Mouse (Mus musculus) frontal cortex, postnatal 25 days (tissue): ENCODE data around the gene Taf1d.
A peak's percentile ranks its signal among the peaks of the same experiment; 100 is the strongest.
"Not testable (repeated sequence)": the region's sequence is repeated elsewhere in the genome, so short reads cannot be mapped to it uniquely, and the experiment has no call there.

ENCODE experiments used
- DNase-seq, 2 experiments: peaks; one replicate each; pipeline ENCODE4 v3.0.0; 2022; ENCODE audit warnings: low spot score in 2 of 2

Gene Taf1d

DNA sequence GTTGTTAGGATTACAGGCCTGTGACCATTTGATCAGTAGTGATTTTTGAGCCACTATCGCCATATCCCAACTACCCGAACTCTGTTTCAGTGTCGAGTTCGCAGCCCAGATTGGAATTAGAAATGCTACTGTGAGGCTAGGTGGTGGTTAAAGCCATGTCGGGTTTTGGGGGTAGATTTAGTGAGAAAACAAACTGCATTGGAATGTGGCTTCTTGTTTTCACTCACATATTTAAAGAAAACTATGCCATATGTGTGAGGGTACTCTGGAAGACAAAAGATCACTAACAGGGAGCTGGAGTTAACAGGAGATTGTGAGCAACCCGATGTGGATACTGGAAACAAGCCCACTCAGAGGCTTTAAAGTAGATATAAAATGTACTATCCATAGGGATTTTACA lies 1.2 kb downstream of the Taf1d start:
- no peak for DNase-seq

DNA sequence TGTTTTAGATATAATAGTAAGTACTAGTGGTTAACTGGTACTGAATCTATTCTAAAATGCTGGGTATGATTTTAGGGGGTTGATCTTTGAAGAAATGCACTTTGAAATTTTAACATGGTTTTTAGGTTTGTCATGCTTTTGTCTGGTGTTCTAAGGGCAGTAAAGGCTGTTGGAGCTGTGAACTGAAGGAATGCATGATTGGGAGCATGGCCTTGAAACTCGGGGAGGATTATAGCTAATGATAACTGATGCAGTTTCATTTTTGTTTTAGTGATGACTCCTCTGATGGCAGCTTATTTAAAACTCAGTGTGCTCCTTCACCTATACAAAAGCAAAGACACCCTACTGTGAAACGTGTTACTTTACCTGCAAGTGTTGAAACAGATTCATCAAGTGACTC lies 2.2 kb downstream of the Taf1d start:
- DNase-seq = no peak

DNA sequence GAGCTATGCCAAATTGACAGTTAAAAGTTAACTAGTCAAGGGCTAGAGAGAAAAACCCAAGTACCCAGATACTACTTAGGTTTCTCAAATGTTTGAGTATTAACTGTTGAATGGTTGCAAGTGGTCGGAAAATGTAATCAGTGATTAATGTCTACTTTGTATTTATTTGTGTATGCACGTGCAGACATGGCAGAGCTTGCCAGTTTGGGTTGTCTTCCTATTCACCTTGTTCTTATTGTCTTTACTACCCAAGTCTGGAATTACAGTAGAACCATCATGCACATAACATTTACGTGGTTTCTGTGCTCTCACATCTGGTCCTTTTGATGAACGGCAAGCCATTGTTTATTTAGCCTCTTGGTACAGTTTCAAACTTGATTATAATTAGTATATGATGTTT lies 3.4 kb downstream of the Taf1d start:
- DNase-seq = no peak

DNA sequence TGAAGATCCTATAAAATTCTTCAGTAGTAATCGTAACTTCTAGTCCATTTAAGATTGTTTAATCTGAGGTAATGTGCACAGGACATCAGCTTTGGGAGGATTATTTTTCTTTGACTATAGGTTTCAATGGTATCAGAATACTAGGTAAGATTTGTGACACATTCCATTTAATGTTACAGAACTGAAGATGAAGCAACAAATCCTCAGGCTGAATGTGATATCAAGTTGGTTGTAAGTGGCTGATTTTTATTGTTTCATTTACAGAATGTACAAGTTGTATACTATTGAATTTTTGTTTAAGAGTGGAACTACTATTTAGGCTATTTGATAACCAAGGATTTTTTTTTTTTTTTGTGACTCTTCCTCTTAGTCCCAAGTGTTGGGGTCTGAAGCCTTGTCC lies 4.2 kb downstream of the Taf1d start:
- DNase-seq = no peak

DNA sequence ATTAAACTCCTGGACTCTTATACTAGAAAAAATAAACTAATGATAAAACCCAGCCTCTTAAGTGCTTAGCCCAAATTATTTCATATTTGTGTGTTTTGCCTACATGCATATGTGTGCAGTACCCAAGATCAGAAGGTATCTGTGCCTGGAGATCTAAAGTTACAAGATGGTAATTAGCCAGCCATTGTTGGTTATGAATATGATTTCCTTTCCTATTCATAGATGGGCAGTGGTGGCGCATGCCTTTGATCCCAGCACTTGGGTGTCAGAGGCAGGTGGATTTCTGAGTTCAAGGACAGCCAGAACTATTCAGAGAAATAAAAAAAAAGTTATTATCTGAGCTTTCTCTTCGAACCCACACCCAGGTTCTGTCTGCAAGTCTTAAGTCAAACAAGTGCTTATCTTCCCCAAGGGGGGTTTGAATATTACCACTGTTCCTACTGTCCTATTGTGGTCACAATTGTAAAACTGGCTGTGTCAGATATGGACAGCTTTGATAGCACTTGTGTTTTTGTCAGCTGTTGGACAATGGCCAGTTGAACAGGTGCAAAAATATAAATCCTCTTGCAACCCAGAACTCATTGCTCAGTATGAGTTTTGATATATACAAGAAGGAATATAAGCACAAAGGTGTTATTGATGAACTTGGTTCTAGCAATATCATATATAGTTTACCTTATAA lies 6.2 kb downstream of the Taf1d start:
- no peak for DNase-seq

GRCm38 (mm10) chr9:15313633-15314032 lies 7.6 kb downstream of the Taf1d start:
- DNase-seq = no peak

DNA sequence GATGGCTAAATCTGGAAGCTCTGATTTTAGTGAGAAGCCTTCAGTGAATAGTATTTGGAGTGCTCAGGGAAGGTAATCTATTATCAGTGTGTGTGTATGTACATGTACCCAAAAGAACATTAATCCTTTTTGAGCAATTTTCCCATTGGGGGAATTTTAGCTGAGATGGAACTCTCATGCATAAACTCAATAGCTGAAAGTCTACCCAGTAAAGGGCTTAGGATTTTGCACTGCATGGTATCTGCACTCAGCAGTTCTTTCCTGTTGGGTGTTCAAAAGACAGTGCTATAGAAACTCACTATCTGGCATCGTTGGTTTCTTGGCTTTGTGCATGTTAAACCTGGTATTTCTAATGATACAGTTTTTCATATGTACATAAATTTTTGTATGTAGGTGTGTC lies 8.6 kb downstream of the Taf1d start:
- DNase-seq = no peak

DNA sequence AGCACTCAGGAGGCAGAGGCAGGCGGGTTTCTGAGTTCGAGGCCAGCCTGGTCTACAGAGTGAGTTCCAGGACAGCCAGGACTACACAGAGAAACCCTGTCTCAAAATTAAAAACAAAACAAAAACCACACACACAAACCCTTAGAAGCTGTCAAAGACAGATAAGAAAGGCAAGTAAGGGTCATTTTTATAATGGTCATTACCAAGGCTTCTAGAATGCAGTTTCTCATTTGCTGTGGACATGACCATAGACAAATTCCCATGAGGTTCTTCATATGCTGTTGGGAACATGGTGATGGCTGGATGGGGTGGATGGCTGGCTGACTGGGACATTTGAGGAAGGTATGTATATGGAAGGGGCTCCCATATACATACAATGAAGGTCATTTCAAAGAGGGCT lies 10.3 kb downstream of the Taf1d start:
- not testable (repeated sequence) for DNase-seq

DNA sequence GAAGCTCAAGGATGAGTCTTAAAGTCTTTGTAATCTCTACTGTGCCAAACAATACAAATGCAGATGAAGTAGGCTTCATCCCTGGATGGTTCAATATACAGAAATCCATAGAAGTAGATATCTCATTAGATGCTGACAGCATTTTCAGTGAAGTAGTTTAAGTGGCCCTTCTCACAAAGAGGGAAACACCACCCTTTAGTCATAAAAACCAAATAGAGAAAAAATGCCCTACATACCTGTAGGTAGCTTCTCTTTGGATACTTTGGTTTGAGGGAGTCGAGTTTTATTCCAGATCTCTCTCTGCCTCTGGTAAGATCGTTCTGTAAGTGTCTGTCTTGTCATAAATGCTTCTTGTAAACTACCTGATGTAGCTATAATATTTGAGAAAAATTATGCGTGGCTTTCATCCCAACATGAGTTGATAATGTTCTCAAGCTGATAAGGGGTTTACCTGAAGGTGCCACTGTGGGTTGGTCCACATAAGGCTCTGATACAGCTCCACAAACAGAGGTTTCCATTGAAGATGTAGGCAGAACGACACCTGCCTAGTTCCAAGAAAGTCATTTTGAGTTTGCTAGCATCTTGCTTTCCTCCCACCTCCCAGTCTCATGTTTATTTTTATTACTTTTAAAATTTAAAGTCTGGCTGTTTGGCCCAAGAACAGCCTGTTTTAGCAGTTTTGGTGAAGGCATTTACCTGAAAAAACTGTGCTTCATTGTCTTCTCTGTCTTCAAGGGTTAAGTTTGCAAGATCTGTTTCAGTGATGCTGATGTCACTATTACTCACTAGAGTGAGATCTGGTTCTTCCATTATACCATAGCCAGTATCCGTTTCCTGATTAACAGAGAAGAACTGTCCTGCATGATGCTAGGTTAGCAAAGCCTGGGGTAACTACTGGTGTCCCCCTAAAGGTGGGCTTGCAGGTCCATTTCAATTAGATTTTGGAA lies 11.5 kb downstream of the Taf1d start:
- DNase-seq = no peak

DNA sequence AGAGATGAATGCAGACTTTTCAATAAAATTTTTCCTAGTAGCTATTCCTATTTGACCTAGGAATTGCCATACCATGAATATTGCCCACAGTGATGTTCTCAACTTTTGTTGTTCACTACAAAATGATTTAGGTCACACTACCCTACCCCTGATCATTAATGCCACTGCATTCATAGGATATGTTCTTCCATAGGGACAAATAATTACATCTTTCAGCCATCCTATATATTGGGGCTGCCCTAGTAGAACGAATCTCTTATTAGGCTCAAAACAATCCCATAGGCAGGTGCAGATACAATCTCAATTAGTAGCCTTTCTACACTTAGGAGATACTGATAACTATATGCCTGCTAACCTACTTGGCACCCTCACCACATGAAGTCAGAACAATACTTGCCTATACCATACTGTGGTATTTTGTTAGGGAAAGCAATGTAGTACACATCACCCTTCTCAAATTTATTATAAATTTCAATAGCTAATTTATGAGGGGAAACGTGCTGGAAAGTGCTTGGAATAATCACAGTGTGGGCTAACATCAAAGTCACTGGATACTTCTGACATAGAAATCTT lies 12.2 kb downstream of the Taf1d start:
- no peak for DNase-seq

DNA sequence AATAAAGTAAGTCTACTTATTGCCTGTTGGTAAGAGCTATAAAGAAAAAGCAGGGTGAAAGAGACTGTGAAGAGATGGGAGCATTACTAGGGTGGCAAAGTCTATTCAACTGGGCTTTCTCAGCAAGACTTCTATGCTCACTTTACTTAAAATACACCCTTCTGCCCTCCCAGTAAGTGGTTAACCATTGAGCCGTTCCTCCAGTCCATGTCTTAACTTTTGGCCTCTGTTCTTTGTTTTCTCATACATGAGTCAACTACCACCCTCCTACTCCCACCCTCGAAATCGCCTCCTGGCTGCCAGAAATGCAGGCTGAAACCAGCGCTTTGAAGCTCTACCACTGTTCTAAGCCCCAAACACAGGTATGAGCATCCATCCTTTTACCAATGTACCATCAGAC lies 31.8 kb downstream of the Taf1d start:
- no peak for DNase-seq

DNA sequence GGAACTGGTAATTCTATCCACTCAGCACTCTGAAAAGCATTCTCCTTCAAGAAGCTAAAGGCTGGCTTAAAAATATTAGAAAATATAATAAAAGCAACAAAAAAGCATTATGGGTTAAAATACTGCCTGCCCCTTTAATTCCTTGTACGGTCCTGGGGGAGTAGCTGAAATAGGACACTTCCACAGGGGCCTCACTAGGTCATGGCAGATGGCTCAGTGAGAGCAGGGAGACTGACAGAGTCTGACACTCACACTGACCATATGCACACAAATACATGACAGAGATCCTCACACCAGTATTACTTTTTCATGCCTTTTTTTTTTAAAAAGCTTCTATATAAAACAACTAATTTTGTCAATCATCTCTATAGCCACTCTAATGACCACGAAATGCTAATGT lies 43.9 kb downstream of the Taf1d start:
- DNase-seq = no peak

DNA sequence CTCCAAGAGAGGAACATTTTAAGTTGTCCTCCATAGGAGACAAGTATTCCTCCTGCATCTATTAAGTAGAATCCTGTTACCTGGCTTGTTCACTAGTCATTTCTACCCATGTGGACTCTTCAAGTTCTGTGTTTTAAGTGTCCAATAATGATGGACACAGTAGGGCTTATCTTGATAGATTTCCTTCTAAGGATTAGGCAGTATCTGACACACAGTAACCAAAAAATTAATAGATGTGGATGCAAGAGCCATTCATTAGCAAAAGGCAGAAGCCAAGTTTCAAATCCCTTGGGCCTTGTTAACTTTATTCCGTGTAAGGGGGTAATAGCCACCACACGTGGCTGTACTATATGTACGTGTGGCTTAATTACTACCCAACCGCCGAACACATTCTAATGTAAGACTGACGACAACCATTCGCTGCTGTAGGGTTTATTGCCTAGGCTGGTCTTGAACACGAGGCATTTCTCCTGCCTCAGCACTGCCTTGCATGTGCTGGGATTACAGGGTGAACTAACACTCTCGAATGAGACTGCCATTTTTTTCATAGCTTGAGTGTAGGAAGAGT lies 51.0 kb downstream of the Taf1d start:
- no peak for DNase-seq

DNA sequence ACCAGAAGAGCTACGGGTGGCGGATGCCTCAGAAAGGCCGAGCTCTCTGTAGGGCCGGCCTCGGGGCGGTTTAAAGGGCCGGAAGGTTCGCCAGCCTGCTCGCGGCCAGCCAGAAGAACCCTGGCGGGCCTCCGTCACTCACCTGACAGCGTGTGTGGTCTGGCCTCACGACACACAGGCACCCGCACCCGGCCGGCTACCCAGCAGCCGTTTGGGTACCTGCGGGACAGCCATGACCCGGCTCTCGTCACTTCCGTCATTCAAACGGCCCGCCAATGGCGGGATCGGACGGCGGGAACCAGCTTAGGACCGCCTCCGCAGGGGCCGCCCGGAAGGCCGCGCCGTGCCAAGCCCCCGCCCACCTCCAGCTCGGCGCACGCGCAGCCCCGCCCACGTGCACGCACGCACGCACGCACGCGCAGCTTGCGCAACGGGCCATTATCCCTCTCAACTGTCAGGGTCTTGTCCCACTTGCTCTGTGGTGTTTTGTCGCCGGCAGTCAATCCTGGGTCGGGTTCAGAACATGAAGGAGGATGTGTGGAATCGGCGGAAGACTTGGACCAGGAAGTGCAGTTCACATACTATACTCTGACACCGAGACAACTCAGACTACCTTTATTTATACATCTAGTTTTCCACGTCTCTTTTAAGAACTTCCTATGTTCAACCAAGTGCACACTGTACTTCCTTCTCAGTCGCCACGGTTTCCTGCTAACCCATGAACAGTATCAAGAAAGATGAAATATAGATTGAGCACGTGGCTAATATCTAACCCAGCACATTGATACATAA lies 51.7 kb downstream of the Taf1d start, which contains the start of gene Cep295:
Cep295 (minus strand) TSS at position 305 of the 792 bp plus-strand sequence.
- peak; percentile 88 to 94 for DNase-seq

DNA sequence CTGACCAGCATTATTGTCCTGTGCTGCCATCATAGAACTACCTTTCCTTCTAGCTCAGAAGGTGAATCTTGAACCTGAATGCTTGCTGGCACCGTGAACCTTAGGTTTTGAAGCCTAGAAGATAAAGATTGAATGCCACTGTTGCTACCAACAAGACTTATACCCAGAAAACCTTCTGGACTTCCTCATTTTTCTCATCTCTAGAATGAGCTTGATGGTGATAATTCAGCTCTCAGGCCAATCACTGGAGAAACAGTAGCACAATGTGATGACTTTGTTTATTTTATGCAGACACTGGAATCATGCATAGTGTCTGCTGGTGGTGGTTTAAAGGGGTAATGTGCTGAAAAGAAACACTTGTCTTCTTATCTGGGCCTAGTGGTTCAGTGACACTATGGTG lies 58.8 kb downstream of the Taf1d start:
- DNase-seq = no peak

DNA sequence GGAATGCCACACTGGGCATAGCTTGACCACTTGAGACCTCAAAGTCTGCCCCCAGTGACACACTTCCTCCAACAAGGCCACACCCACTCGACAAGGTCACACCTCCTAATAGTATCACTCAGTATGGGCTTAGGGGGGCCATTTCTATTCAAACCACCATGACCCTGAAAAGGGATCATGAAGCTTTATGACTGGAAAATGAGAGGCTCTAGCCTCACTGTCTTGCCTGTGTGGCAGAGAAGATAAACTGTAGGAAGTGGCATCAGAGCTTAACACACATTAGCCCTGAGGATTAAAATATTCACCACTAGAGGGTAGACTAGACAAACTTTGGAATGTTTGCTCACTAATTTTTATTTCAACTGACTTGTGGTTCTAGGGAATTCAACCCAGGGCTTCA lies 59.8 kb downstream of the Taf1d start:
- DNase-seq = no peak

DNA sequence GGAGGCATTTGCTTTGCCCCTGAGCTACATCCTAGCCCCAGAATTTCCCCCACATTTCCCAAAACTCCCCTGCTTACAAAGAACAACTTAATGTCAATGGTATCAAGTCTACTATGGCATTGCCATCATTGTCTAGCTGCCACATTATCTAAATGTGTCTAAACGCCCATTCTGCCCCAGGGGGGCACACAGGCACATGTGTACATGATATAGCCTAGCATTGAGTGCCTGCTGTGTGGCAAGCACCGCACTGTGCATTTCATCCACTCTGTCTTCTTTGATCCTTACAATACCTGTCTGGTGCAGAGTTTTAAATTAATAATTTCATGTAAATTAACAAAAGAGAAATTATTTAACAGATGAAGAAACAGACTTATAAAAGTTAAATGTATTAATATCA lies 60.2 kb downstream of the Taf1d start:
- no peak for DNase-seq
